Mouse (Mus musculus) urinary bladder, postnatal 14 days (tissue): ENCODE data around the gene Ppp1r11.

Experiments
- DNase-seq: peaks from one replicate; pipeline ENCODE4 v3.0.0; 2021; ENCODE audit warnings: low spot score

Gene Ppp1r11

GRCm38 (mm10) chr17:36961125-36961524 lies 9.6 kb upstream of the Ppp1r11 start:
- no peak for DNase-seq

DNA sequence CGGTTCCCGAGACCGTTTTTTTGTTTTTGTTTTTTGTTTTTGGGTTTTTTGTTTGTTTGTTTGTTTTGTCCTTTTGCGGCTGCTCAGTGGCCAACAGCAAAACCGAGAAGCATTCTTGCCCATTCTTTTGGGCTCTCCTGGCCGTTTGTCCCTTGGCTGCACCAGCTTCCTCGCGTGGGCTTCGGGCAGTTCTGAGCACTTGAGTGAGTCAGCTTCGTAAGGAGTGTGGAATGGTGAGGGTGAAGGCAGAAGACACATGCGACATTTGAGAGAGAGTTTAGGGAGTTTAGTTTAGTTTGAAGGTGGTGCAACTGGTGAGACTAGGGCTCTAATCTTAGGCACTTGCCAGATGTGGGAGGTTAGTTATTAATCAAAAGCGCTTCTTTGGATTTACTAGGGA lies 7.3 kb upstream of the Ppp1r11 start:
- DNase-seq, result no peak

- DNase-seq, result peak; percentile 95
Observed at GRCm38 (mm10) chr17:36957999-36958743, 6.6 kb upstream of the Ppp1r11 start, which contains the start of the genes Znrd1 and Znrd1as. Gene Znrd1 (minus strand): TSS chr17:36958559. Gene Znrd1as (plus strand): TSS chr17:36958592.

DNA sequence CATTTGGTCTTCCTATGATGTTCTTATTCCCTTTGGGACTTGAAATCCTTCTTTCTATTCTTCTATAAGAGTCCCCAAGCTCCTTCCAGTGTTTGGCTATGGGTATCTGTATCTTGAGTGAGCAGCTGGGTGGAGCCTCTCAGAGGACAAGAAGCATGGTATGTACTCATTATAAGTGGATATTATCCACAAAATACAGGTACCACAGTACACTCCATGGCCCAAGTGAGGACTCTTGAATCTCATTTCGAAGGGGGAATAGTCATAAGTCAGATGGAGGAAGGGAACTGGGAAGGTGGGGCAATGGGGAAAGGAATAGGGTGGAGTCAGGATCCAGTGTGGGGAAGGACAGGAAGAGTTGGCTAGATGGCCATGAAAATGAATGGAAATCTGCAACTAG lies 1.5 kb upstream of the Ppp1r11 start:
- no peak for DNase-seq

DNA sequence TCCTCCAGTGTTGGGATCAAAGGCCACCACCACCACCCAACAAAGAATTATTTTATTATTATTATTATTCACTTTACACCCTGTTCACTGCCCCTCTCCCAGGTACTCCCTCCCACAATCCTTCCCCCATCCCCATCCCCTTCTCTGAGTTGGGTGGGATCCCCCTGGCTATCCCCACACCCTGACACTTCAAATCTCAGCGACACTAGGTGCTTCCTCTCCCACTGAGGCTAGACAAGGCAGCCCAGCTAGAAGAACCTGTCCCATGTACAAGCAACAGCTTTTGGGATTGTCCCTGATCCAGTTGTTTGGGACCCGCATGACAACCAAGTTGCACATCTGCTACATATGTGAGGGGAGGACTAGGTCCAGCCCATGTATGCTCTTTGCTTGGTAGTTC lies 1.1 kb upstream of the Ppp1r11 start:
- DNase-seq, result no peak

- DNase-seq, result no peak
Observed at GRCm38 (mm10) chr17:36949265-36949664, 2.3 kb downstream of the Ppp1r11 start.

DNA sequence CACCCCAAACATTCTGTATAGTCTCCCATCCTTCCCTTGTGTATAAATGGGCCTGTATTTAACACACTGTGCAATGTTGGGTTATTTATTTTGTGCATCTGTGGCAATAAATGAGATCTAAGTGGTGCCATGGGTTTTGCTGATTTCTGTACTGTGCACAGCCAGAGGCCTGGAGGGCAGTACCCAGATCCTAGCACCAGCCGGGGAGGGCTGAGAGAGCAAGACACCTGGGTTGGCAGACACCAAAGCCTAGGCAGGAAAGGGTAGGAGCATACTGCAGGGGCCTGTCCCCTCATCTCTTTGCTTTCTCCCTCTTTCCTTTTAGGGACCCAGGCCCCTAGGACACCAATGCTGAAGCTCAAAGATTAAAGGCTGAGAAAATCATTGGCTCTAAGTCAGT lies 3.3 kb downstream of the Ppp1r11 start:
- DNase-seq, result no peak

DNA sequence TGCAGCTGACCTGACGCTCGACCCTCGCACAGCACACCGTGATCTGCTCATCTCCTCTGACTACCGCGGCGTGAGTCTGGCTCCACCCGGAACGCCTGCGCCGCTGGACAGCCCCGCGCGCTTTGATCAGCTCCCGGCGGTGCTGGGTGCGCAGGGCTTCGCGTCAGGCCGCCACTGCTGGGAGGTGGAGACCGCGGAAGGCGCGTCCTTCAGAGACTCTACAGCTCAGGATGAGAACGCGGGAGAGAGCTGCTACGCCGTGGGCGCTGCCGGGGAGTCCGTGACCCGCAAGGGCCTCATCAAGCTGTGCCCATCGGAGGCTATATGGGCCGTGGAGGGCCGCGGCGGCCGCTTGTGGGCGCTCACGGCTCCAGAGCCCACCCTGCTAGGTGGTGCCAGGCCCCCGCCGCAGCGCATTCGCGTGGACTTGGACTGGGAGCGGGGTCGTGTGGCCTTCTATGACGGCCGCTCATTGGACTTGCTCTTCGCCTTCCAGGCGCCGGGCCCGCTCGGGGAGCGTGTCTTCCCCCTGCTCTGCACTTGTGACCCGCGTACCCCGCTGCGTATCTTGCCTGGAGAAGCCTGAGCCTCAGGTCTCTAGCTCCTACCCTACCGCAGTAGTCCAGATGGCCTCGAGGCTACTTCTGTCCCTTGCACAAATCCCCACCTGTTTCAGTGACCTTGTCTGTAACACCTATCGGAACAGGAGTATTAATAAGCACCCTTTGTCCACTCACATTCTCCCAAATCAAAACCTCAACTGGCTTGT lies 4.3 kb downstream of the Ppp1r11 start:
- DNase-seq, result peak; percentile 32

- no peak for DNase-seq
Observed at GRCm38 (mm10) chr17:36944121-36944775, 7.3 kb downstream of the Ppp1r11 start.

- no peak for DNase-seq
Observed at GRCm38 (mm10) chr17:36943691-36944090, 7.8 kb downstream of the Ppp1r11 start.

DNA sequence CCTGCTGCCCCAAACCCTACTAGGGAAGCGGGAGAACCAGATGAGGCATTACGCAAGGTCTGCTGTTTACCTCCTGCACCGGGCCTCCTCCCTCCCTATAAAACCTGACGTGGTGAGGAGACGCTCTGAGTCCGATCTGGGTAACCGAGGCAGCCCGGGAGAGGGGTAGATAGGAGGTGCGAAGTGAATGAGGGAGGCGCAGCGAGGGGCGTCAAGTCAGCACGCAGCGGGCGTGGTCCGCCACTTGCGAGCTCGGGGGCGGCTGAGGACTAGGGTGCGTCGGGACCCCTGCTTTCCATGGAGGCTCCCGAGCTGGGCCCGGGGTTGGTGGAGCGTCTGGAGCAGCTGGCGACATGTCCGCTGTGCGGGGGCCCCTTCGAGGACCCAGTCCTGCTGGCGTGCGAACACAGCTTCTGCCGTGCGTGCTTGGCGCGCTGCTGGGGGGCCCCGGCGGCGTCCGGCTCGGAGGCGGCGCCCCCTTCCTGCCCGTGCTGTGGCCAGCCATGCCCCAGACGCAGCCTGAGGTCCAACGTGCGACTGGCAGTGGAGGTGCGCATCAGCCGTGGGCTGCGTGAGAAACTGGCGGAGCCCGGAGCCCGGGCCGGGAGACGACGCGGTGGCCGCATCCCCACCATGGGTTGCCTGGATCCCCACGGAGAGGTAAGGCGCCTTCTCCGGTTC lies 8.6 kb downstream of the Ppp1r11 start, which contains the start of gene Rnf39:
Gene Rnf39 (plus strand): TSS at position 128 of the 681 bp plus-strand sequence.
- peak; percentile 66 for DNase-seq

GRCm38 (mm10) chr17:36942391-36942790 lies 9.2 kb downstream of the Ppp1r11 start:
- peak; percentile 85 for DNase-seq

DNA sequence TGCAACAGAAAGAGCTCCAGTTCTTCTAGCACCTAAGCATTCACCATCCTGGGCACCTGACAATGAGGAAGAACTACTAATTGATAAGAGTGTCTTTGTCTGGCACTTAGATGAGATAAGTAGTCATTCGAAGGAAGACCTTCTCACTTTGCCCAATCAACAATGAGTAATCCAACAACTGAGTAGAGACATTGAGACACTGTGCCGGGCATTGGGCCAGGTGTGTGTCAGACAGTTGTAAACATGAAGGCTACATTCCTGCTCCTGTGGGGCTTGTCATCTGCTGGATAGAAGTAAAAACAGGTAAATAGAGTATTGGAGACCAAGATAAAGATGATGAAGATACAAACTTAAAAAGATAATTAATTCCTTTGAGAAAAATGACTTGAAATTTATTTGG lies 13.5 kb downstream of the Ppp1r11 start:
- DNase-seq, result peak; percentile 35

DNA sequence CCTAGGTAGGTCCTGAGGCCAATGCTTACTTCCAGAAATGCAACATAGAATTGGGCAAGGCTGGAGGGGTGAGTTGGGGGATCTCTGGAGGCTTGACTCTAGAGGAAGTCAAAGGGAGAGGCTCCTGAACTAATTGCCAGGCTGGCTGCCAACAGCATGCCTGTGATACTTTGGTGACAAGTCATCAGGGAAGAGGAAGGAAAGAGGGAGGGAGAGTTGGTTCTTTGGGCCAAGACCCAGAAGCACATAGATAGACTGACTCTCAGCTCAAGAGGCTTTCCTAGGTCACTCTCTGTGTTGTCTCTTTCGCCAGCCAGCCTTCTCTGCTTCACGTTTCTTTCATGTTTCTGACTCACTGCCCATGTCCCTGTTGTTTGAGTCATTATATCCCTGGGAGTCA lies 19.7 kb downstream of the Ppp1r11 start:
- peak; percentile 51 for DNase-seq

DNA sequence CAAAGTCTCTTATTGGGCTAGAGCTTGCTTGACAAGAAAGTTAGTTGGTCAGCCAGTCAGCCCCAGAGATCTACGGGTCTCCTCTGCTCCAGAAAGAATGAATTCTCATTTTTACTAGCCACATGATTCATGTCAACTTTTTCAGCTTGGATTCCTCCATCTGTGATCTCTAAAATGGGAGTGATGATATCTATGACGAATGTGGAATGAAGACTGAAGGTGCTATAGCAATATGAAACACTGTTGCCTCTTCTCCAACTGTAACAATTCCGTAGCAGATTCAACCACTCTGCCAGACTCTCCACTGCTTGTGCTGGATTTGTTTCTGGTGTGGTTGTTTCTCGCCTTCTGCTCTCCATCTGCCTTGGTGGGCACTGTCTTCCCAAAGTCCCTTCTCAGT lies 20.4 kb downstream of the Ppp1r11 start:
- DNase-seq, result no peak

DNA sequence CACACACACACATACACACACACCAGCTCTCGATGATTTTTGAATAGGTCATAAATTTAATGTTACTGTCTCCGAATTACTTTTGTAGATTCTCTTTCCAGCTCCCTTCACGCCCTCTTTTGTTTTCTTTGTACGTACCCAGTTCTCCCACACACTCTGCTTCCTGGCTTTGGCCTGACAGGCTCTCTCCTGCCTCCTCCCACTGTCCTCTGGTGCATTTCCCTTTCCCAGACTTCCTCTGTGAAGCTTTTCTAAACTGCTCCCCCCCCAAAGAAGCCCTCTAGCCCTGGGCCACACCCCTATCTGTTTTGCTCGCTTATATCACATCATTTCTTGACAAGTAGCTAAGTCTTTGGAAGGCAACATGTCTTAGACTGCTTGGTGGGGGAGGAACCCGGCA lies 21.3 kb downstream of the Ppp1r11 start:
- no peak for DNase-seq

GRCm38 (mm10) chr17:36929236-36929932 lies 22.2 kb downstream of the Ppp1r11 start:
- DNase-seq, result no peak

DNA sequence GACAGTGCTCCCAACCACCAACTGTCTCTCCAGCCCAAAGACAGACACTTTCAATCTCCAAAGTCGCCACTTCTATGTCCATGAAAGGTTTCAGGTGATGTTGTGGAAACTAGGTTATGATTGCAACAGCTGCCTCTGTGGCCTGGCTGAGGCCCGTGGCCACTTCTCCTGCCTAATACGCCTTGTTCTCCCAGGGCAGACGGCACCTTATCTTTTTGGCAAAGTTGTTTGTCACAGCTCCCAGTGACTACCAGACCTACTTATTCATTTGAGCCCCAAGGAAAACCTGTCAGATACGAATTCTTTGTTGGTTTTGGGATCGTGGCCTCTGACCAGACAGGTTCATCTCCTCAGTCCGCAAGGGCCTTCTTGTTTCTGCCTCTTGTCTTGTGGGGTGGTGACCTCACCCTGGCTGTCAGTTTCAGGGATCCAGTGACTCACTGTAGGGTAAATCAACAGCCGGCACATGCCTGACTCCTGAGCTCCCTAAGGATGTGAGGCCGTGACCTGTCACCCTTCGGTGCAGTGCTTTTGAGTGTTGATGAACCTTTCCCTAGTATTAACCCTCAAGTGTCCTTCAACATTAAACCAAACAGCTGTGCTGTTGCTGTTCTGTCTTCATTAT lies 23.9 kb downstream of the Ppp1r11 start:
- DNase-seq, result no peak

DNA sequence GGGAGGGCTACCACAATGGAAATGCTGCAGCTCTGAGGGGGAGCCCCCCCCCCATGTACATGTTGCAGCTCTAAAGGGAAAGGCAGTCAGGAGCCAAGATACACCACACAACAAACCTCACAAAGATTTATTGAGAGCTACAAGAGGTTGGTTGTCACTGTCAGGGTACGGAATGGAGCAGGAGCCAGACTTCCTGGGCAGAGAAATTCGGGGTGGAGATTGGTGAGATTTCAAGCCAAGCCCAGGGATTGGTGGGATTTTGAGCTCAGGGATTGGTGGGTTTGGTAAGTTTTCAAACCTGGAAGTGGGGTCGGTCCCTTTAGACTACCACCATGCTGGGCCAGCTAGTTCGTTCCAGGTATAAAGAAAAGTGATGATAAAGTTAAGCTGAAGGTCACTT lies 28.1 kb downstream of the Ppp1r11 start:
- no peak for DNase-seq

DNA sequence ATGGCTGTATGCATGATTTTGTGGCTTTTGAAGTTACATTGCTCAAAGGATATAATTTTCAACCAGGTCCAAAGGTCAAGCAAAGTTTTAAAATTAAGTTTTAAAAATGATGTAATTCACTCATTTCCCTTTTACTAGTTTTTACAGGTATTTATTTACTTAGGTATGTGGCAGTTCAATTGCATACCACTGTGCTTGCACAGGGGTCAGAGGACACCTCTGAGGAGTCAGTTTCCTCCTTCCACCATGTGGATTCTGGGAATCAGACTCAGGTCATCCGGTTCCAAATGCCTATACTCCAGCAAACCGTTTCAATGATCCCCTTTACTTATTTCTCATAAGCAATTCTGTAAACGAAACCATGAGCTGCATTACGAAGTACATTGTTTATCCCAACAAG lies 28.8 kb downstream of the Ppp1r11 start:
- DNase-seq, result no peak

DNA sequence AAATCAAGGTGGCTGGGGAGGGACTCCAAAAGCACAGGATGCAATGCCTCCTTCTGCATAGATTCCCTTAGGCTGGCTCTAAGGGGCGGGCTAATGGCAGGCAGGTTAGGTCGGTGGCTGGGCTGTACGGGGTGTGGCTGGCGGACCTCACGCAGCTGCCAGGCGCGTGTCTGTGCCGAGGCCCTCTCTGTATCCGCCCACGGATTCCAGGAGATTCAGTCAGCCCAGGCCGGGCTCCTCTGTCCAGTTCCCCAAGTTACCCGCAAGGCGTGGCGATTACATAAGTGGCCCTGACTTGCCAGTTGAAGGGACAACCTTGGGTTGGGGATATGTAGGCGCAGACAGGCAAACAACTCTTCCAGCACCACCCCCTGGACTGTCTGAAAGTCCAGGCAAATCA lies 31.3 kb downstream of the Ppp1r11 start:
- DNase-seq, result peak; percentile 68
